Mouse (Mus musculus) kidney, adult 2 months (tissue): ENCODE measurements around the gene Cyb5rl. TPM values are rescaled to one million over a fixed set of nuclear protein-coding genes. Genes with fewer than 3 reads are reported as not detected.

Source experiments
- DNase-seq: peaks from one replicate; pipeline ENCODE4 v3.0.0; 2021
- H3K27ac ChIP-seq: fragments of 200-500 bp; 2 replicates; pipeline ENCODE4 v1.5.1; 2012; ENCODE audit warnings: low read depth, low read length, control low read depth, inconsistent platforms; ENCODE audit not compliant: insufficient read depth
- H3K27me3 ChIP-seq: fragments of 200-500 bp; replicated peaks from 2 replicates; pipeline ENCODE4 v1.6.1; 2012; ENCODE audit warnings: mild to moderate bottlenecking, moderate library complexity, low read length, inconsistent platforms; ENCODE audit not compliant: control insufficient read depth, insufficient read depth
- H3K36me3 ChIP-seq: fragments of 200-500 bp; 2 replicates; pipeline ENCODE4 v1.6.1; 2012; ENCODE audit warnings: mild to moderate bottlenecking, moderate library complexity, low read length, inconsistent platforms; ENCODE audit not compliant: control insufficient read depth, insufficient read depth
- H3K4me1 ChIP-seq: fragments of 200-500 bp; 2 replicates; pipeline ENCODE4 v1.6.1; 2011; ENCODE audit warnings: low read length; ENCODE audit not compliant: control insufficient read depth, insufficient read depth
- H3K4me3 ChIP-seq: fragments of 200-500 bp; 2 replicates; pipeline ENCODE4 v1.5.1; 2011; ENCODE audit warnings: mild to moderate bottlenecking, low read depth, low read length, control low read depth; ENCODE audit not compliant: insufficient read depth
- CTCF ChIP-seq: fragments of 200-500 bp; conservative IDR thresholded peaks from 2 replicates; pipeline ENCODE4 v1.5.1; 2011; ENCODE audit warnings: low read depth, mild to moderate bottlenecking, control low read depth, low read length, moderate library complexity, mixed read lengths; ENCODE audit not compliant: insufficient read depth, insufficient read length
- POLR2A ChIP-seq: fragments of 200-500 bp; IDR thresholded peaks from one replicate; pipeline ENCODE4 v1.6.1; 2011; ENCODE audit warnings: low read depth, low read length, control low read depth
- WGBS: fragments of 180-500 bp; shearing (Covaris S2); methylation state at CpG from one replicate; pipeline ENCODE4 v1.1.7; 2018; 5-methylcytosine and 5-hydroxymethylcytosine counted together
- polyA plus RNA-seq: library from polyadenylated mRNA; depleted of rRNA; stranded (reverse); fragments of >200 nt; gene quantifications from 2 replicates; pipeline ENCODE4 v1.2.3, GENCODE M21; 2012

Cyb5rl gene
- polyA plus RNA-seq, 1 experiment, result 19.0 TPM

- H3K36me3 ChIP-seq, result no peaks in the 10 kb centered on the region
- no peaks in the 10 kb centered on the region for H3K27me3 ChIP-seq
- H3K27ac ChIP-seq, result no peak overlapping the region
- TF ChIP-seq POLR2A, result no peak
- TF ChIP-seq CTCF, result no peak
- no peaks in the 10 kb centered on the region for H3K4me1 ChIP-seq
- H3K4me3 ChIP-seq, result no peak overlapping the region
- DNase-seq, result no peak
- 86% methylated on average over 5 of the region's 5 CpGs for WGBS
Observed at GRCm38 (mm10) chr4:107047806-107048205, 19.0 kb upstream of the Cyb5rl start.

- no peak overlapping the region for H3K27ac ChIP-seq
- H3K36me3 ChIP-seq, result no peaks in the 10 kb centered on the region
- no peaks in the 10 kb centered on the region for H3K4me1 ChIP-seq
- 84% methylated on average over 11 of the region's 11 CpGs for WGBS
- no peaks in the 10 kb centered on the region for H3K27me3 ChIP-seq
- no peak for DNase-seq
- no peak overlapping the region for H3K4me3 ChIP-seq
- no peak for TF ChIP-seq POLR2A
- no peak for TF ChIP-seq CTCF
Observed at GRCm38 (mm10) chr4:107048568-107049162, 18.1 kb upstream of the Cyb5rl start.

GRCm38 (mm10) chr4:107051889-107052288 lies 14.9 kb upstream of the Cyb5rl start:
- no peak overlapping the region for H3K4me3 ChIP-seq
- no peaks in the 10 kb centered on the region for H3K36me3 ChIP-seq
- DNase-seq, result no peak
- WGBS, result 70% methylated on average over 4 of the region's 4 CpGs
- TF ChIP-seq CTCF, result no peak
- no peak for TF ChIP-seq POLR2A
- H3K4me1 ChIP-seq, result no peaks in the 10 kb centered on the region
- H3K27me3 ChIP-seq, result no peaks in the 10 kb centered on the region
- no peak overlapping the region for H3K27ac ChIP-seq

GRCm38 (mm10) chr4:107052962-107053553 lies 13.7 kb upstream of the Cyb5rl start:
- 64% methylated on average over 5 of the region's 5 CpGs for WGBS
- no peak overlapping the region for H3K4me3 ChIP-seq
- no peaks in the 10 kb centered on the region for H3K36me3 ChIP-seq
- no peaks in the 10 kb centered on the region for H3K4me1 ChIP-seq
- no peak for TF ChIP-seq CTCF
- no peak for TF ChIP-seq POLR2A
- H3K27me3 ChIP-seq, result no peaks in the 10 kb centered on the region
- DNase-seq, result no peak
- no peak overlapping the region for H3K27ac ChIP-seq

- 74% methylated on average over 3 of the region's 3 CpGs for WGBS
- DNase-seq, result no peak
- Histone ChIP-seq H3K27ac (no peak overlapping the region), H3K4me1 (no peaks in the 10 kb centered on the region), H3K27me3 (no peaks in the 10 kb centered on the region), H3K4me3 (no peak overlapping the region), H3K36me3 (no peaks in the 10 kb centered on the region; the same call in 1 of the 2 replicates)
- TF ChIP-seq CTCF (no peak), POLR2A (no peak)
Observed at GRCm38 (mm10) chr4:107056088-107056487, 10.7 kb upstream of the Cyb5rl start.

GRCm38 (mm10) chr4:107058346-107058745 lies 8.4 kb upstream of the Cyb5rl start:
- H3K36me3 ChIP-seq, result no peaks in the 10 kb centered on the region; the same call in 1 of the 2 replicates
- H3K27ac ChIP-seq, result no peak overlapping the region
- no peak overlapping the region for H3K4me3 ChIP-seq
- 89% methylated on average over 5 of the region's 5 CpGs for WGBS
- no peaks in the 10 kb centered on the region for H3K27me3 ChIP-seq
- TF ChIP-seq CTCF, result no peak
- TF ChIP-seq POLR2A, result no peak
- H3K4me1 ChIP-seq, result no peaks in the 10 kb centered on the region
- peak; percentile 58 for DNase-seq

GRCm38 (mm10) chr4:107058781-107059180 lies 8.0 kb upstream of the Cyb5rl start:
- 77% methylated on average over 6 of the region's 6 CpGs for WGBS

More at GRCm38 (mm10) chr4:107058781-107059180, 8.0 kb upstream of the Cyb5rl start:
- no peaks in the 10 kb centered on the region for H3K4me1 ChIP-seq
- no peaks in the 10 kb centered on the region; the same call in 1 of the 2 replicates for H3K36me3 ChIP-seq
- no peak for DNase-seq
- H3K27ac ChIP-seq, result no peak overlapping the region
- H3K27me3 ChIP-seq, result no peaks in the 10 kb centered on the region
- H3K4me3 ChIP-seq, result no peak overlapping the region
- TF ChIP-seq POLR2A (no peak), CTCF (no peak)
